Mouse (Mus musculus): Measurements from ENCODE around the gene Hgd.

The Hgd gene

DNA sequence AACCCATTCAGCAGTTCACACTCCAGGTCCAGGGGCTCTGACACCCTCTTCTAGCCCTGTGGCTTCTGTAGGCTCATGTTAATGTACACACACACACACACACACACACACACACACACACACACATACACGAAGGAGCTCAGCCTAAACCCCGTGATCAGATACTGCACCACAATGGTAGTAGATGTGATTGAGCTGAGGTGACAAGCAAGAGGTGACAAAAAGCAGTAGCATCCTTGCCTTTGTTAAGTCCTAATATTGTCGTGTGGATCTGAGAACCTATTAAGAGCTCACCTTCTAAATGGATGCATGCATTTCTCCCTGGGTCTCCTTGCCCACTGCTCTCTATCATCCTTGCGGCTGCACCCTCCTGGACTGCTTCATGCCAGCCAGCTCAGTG is 698 bp downstream of the Hgd start:
- DNase-seq (ENCODE audit: low spot score) = no peak

DNA sequence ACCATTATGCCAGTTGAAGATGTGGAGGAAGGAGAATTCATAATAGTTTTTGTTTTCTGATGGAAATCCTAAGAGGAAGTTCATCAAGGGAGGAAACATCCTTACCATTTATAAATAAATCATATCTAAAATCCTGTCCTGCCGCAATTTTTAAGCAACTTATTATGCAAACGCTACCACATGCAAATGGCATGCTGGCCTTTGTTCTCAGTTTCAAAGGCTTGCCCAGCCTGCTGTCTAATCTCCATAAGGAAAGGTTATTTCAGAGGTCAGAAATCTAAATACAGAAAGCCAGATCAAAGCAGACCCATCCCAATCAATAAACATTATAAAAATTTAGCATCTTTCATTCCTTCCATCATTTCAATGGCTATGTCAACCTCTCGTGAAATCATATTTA is 1.9 kb downstream of the Hgd start:
- no peak for DNase-seq (ENCODE audit: low spot score)

DNA sequence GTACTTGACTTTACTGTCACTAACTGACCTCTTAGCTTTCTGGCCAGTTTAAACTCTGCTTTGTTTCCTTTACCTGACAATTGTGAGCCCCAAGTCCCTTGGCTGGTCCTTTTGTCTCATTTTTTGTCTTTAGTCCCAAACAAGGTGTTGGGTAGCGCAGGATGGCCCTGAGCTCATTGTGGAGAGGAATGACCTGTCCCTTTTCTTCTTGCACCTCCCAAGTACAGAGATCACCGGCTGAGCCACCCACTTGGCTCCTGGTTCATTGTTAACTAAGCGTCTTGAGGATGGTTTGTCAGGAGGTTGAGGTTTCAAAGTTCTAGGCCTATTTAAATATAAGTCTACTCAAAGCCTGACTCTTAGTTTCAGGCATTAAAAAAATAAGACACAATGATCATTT is 3.4 kb downstream of the Hgd start:
- no peak for DNase-seq (ENCODE audit: low spot score)

DNA sequence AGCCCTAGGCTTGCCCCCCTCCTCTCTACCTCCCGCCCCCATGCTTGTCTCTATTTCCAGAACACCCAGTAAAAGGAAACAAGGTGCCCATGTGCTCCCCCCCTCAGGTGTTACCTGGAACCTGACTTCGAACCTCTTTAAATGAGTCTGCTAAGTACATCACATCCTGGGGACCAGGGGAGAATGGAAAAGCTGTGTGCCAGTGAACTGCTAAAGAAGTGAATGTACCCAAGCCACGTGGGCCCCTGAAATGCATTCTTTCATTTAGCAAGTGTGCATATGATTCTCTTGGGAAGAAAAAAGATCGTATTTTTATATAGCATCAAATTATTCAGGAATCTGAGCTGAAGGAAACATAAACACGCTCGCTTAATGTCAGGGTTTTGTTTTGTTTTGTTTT is 3.8 kb downstream of the Hgd start:
- DNase-seq (ENCODE audit: low spot score) = no peak

DNA sequence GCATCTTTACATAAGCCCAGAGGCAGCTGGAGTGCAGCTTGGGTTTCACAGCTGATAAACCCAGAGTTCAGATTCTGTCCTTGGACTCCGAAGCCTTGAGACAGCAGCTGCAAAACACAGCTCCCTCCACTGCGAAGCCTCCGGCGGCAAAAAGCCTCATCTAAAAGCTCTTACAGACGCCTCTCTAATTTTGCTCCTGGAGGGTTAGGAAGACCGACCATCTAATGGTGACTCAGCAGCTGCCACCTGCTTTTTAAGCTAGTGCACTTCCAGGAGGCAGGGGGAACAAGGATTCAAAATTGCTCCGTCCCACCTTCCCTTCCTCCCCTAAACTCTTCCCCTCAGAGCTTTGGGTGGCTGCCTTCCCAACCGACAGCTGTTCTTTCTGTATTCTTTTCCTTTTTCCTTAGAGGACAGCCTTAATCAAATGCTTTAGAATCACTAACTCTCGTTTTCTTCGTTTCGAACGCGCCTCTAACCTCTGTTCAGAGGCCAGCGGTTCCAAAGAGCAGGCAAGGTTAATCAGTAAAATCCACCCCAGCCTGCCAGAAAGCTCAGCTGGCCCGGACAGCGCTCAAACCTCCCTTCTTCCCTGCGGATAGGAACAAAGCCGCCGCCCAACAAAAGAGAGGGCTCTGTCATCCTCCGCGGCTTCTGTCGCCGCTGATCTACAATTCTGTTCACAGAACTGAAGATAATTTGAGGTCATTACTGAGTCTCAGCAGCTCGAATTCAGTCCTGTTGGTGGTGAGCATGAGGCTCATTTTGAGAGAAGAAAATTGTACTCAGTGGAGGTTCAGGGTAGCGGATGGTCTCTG is 4.5 kb downstream of the Hgd start:
- no peak for DNase-seq (ENCODE audit: low spot score)

DNA sequence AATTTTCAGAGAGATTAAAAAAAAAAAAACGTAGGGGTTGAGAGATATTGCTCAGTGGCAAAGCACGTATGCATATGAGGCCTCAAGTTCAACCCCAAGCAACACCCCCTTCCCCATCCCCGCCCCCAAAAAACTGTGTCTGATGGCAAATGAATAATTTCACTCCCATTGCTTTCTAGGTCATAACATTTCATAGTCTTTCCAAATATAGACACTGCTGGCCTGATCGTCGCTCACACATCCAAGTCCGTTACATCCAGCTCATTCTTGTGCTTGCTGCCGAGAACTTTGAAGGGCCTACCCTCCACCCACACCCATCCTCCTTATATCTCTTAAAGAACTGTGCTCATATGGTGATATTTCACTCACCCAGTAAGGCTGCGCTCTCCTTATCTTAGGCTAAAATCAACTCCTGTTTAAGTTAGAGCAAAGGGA is 5.2 kb downstream of the Hgd start:
- DNase-seq (ENCODE audit: low spot score) = no peak

DNA sequence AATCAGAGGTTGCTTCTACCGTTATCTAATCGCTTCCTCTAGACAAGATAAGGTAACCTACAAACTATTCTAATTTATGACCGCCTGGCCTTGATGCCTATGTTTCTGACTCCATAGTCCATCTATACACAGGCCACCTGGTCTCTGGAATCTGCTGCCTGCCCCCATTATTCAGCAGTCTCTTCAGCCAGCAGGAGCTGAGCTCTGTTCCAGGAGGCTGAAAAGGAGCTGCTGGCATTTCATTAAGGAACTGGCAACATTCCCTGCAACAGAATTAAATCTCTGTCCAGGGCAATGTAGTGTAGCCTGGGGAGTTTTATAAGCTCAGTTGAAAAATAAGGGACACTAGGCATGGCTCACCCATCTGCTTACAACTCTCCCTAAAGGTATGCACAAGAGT is 11.0 kb downstream of the Hgd start:
- no peak for DNase-seq (ENCODE audit: low spot score)

DNA sequence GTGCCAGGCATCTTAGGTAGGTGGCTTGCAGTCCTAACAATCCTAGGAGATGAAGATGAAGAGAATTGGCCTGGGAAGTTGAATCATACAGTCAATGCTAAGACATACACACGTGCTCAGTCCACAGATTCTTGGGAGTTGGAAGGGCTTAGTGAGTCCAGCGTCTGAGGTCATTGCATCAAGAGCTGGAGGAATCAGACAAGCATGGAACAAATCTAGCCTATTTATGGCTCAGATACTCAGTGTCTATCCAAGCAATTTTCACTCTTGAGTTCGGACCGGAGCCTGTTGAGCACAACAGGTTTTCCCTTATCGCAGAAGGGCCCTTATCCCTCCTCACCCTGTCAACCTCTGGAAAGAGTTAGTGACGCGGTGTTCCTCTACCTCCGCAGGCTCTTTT is 11.6 kb downstream of the Hgd start:
- no peak for DNase-seq (ENCODE audit: low spot score)

DNA sequence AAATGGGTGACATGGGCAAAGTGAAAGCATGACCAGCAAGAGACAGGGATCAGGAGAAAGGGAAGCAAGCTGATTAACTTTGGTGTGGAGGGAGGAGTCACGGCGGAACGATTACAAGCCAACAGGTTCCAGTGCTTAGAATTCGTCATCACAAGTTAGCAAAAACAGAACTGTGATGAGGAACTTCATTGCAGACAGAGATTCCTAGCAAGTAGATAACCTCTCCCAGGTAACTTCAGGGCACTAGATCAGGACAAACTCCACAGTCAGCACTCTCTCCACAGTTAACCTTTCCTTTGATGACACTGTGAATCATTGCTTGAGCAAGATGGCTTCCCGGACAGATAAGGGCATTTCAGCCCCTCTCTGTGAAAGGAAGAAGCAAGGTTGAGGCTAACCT is 17.5 kb downstream of the Hgd start:
- no peak for DNase-seq (ENCODE audit: low spot score)

DNA sequence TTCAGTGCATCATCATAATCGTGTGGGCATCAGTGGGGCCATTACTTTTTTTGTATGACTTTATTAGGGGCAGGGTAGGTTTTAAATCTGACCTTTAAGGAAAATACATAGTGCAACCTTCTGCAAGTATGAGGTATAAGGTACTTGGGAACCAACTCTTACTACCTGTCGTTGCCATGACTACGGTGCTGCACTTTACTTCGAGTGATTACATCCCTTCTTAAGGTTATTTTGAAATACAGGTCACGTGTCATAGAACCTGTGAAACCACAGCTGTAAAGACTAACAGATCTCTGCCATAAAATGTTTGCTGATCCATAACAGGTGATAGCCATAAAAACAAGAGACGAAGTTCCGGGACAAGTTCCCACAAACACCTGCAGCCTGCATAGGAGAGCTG is 18.5 kb downstream of the Hgd start:
- DNase-seq (ENCODE audit: low spot score) = no peak

DNA sequence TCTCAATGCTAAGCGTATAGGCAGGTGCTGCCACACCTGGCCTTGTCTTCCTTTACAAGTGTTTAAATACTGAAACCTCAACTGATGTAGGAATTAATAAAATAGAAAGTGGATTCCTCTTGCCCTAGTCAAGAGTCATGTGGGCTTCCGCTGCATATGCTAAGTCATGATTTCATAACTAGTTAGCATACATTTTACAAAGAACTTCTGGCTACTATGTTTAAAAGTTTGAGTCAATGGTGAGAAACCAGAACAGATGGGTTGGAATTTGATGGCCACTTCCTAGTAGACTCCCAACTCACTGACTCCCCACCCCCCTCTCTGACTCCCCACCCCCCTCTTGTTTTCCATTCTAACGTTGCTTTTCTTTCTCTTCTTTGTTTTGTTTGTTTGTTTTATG is 19.4 kb downstream of the Hgd start:
- DNase-seq (ENCODE audit: low spot score) = no peak

DNA sequence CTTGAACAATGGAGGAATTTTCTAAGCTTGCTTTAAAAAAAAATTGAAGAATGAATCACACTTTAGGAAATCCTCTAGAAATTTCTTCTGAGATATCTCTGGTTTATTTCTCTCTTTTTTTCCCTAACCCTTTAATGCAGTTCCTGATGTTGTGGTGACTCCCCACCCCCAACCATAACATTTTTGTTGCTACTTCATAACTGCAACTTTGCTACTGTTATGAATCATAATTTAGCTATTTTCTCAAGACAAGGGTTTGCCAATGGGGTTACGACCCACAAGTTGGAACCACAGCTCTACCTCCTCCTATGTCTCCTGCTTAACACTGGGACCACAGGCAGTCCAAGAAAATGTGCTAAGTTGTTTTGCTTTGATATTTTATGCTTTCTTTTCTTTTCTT is 23.5 kb downstream of the Hgd start:
- no peak for DNase-seq (ENCODE audit: low spot score)

DNA sequence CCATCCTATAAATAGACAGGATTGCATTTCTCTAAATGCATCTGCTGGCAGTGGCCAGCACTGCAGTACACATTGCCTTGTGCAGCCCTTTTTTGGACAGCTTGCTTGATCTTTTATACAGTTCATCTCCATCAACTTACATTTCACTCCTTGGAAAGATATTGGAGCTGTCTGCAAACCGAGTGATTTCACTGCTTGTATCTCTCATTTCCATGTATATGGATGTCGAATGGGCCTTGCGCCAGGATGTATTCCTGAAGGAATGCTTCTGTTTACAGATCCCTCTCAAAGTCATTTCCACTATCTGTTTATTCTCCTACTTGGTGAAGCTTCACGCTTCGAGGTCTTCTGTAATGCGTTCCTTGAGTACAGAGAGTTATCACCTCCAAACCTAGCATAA is 24.3 kb downstream of the Hgd start:
- DNase-seq (ENCODE audit: low spot score) = no peak

DNA sequence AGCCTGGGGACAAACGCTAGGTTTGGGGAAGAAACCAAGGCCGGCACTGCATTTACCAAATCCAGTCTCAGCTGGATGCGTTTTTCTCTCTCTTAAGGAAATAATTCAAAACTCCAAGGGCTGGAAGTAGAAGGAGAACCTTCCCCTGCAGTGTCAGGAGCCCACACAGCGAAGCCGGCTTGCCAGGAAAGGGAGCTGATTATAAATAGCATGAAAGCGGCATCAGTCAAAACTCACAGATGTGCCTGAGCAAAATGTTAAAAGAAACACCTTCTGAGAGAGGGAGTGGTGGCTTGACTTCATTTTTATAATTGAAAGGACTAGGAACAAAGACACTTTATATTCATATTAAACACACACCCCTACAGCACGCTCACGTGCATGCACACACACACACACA is 30.4 kb downstream of the Hgd start:
- DNase-seq (ENCODE audit: low spot score) = peak; percentile 46

DNA sequence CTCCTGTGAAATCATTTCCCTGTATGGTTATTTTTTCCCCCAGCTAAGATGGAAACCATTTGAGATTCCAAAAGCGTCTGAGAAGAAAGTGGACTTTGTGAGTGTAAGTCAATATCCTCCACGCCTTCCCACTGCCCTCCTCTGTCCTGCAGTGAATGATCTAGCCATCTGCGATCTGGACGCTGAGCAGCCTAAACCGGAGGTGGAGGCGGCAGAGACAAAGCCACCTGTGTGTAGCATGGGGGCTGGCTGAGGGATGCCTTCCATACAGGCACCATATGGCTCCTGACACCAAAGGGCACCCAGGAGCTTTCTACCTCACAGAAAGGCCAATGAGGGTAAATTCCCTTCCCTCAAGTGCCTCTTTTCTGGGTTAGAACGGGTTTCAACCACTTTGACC is 31.1 kb downstream of the Hgd start:
- DNase-seq (ENCODE audit: low spot score) = no peak

DNA sequence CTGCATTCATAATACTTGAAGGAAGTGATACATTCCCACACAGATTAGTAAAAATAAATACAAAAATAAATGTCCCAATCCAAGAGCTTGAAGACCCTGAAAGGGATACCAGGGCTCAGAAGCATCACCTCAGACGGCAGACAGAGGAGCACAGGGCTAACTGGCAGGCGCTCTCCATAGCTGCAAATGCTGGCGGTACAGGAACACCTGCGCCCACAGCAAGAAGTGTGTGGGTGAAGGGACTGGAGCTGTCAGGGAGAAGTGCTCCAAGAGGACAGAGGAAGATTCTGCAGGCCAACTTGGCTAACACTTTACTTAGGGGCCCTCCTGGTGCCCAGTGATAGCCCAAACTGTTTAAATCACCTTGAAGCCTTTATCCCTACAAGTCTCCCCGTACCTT is 32.1 kb downstream of the Hgd start:
- no peak for DNase-seq (ENCODE audit: low spot score)

DNA sequence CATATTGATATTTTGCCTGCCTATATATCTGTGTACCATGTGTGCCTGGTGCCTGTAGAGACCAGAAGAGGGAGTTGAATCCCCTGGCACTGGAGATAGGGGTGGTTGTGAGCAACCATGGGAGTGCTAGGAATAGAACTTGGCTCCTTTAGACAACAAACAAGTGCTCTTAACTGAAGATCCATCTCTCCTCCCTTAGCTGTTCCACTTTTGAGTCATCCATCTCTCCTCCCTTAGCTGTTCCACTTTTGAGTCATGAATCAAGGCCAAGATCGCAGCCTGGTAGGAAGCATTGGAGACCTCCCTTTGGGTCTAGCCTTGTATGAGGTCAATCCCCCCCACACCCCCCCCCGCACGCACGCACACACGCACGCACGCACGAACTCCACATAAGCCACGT is 34.6 kb downstream of the Hgd start:
- no peak for DNase-seq (ENCODE audit: low spot score)

DNA sequence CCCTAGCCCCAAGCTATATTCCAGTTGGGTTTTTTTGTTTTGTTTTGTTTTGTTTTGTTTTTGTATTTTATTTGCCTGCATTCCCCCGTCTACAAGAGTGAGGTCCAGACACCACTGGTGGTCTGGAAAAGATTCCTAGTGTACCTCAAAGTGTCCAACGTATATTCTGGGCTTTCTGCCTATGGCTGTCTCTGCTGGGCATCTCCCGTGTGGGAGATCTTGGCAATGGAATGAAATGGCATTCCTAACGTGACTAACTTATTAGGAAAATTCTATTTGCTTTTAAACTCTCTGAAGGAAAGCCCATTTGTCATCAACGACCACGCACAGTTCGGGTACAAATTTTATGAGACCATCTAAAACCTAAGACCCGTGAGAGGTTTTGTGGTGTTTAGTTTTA is 35.5 kb downstream of the Hgd start:
- no peak for DNase-seq (ENCODE audit: low spot score)

DNA sequence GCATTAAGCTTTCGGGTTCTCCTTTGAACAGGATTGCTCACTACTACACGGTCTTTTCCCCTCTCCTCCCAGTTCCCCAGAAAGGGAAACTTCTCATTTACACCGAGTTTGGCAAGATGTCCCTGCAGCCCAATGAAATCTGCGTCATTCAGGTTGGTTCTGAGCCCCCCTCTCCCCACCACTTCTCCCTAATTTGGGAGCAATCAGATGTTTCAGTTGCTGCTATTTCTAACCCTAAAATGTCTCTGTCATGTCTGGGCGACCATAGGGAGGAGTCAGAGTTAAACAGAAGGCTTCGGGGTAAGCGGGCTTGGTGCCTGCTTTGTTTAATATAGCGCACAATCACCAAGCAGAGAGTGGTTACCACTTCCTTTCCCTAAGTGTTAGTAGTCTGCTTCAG is 36.2 kb downstream of the Hgd start:
- DNase-seq (ENCODE audit: low spot score) = no peak

DNA sequence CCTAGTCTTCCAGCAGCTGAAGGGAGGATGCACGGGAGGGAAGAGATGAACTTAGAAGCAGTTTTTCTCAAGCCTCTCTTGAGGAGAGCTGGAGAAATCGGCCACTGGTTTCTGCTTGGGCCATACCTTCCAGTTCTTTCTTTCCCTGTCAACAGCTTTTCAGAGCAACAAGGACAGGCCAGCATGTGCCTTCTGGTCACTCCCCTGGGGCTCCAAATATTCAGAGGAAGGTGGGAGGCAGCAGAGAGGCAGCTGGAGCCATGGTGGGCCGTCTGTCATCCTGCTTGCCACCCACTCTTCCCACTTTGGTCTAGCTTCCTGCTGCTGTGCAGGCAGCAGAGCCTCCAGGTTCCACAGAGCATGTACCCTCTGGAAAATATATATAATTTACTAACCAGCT is 37.7 kb downstream of the Hgd start:
- DNase-seq (ENCODE audit: low spot score) = peak; percentile 51

DNA sequence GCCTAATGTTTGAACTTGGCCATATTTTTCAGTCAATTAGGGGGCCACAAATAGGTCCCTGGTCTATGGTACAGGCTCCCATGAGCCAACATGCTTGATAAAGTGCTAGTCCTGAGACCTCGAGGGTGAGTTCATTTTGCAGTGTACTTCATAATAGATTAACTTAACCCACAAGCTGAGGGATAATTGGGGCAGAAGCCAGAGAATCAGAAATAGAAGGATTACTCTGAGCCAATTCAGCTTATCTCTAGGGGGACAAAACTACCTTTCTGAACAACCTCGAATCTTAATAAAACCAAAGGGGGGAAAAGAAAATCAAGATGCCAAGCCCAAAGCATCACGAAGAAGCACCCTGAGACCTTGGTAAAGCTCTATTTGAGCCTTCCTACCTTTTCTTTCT is 42.5 kb downstream of the Hgd start:
- no peak for DNase-seq (ENCODE audit: low spot score)

DNA sequence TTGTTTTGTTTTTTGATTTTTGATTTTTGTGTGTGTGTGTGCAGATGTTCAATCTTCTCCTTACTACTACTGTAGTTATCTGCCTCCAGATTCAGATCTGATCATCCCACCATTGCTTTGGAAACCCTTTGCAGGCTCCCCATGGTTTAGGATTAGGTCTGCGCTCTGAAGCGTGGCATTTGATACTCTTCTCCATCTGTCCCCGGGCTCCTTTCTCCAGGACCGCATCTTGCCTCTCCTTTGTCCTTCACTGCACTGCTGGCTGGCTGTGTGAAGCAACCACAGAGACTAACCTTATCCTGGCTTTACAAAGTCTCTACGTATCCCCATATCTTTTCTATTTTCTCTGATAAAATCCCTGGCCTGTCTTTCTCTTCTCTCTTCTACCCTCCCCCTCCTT is 43.0 kb downstream of the Hgd start:
- no peak for DNase-seq (ENCODE audit: low spot score)

DNA sequence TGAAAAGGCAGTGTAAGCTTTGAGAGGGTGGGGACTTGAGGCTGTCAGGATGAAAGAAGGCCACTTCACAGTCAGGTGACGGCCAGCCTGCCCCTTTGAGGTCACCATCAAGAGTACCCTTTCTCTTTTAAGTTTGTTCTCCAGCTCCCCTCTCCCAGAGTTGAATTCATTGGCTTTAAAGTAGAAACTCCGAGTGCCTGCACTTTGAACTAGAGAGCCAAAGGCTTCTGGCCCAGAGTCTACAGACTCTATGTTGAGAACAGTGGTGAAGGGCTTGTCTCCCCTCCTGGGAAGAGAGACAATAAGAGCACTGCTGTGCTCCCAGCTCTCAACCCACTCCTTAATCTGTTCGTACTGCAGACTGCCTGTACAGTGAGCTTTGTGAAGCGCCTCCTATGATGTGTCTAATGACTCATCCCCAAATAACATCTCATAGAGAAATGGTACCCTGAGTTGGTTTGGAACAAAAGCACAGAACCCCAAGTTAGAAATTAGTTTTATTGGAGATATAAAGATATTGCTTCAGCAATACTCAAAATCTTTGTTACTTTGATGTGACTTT is 46.5 kb downstream of the Hgd start:
- DNase-seq (ENCODE audit: low spot score) = no peak

DNA sequence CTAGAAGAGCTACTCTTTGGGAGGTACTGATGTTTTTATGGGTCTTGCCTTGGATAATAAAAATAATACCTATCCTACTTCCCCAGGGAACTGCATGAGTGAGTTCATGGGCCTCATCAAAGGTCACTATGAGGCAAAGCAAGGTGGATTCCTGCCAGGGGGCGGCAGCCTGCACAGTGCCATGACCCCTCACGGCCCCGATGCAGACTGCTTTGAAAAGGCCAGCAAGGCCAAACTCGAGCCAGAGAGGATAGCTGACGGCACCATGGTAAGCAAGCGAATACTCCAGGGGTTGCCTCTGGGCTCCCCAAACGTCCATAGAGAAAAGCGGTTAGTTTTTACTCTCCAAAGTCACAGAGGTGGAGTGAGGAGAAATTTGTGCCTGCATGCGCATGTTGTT is 48.4 kb downstream of the Hgd start:
- DNase-seq (ENCODE audit: low spot score) = no peak
